Mouse (Mus musculus) stomach, embryonic 16.5 days (tissue): ENCODE data around the gene Mef2d. TPM values are rescaled to one million over a fixed set of nuclear protein-coding genes. Genes with fewer than 3 reads are reported as not detected.

Experiments
- ATAC-seq: fragments of 200-750 bp; cut with Nextera tagmentation; 2 replicates; pipeline ENCODE4 v1.8.0; 2017; ENCODE audit warnings: moderate number of reproducible peaks, moderate TSS enrichment; ENCODE audit not compliant: insufficient read depth, low FRiP score
- H3K27ac ChIP-seq: fragments of 300-500 bp; sonication (generic); 2 replicates; pipeline ENCODE4 v1.5.1; 2014; ENCODE audit warnings: low read length
- H3K27me3 ChIP-seq: fragments of 300-500 bp; sonication (generic); 2 replicates; pipeline ENCODE4 v1.6.1; 2014; ENCODE audit warnings: low read length, control low read depth, mixed read lengths; ENCODE audit not compliant: control insufficient read depth, insufficient read depth
- H3K36me3 ChIP-seq: fragments of 300-500 bp; sonication (generic); 2 replicates; pipeline ENCODE4 v1.6.1; 2014; ENCODE audit warnings: low read length; ENCODE audit not compliant: control insufficient read depth, insufficient read depth
- H3K4me1 ChIP-seq: fragments of 300-500 bp; sonication (generic); 2 replicates; pipeline ENCODE4 v1.6.1; 2014; ENCODE audit warnings: low read length, control low read depth, mixed read lengths; ENCODE audit not compliant: control insufficient read depth, insufficient read depth
- H3K4me2 ChIP-seq: fragments of 300-500 bp; sonication (generic); 2 replicates; pipeline ENCODE4 v1.6.1; 2014; ENCODE audit warnings: low read depth, low read length, mixed read lengths
- H3K4me3 ChIP-seq: fragments of 300-500 bp; sonication (generic); replicated peaks from 2 replicates; pipeline ENCODE4 v1.5.1; 2014; ENCODE audit warnings: mild to moderate bottlenecking, low read length
- H3K9ac ChIP-seq: fragments of 300-500 bp; sonication (generic); 2 replicates; pipeline ENCODE4 v1.6.1; 2014; ENCODE audit warnings: low read length
- H3K9me3 ChIP-seq: fragments of 300-500 bp; sonication (generic); replicated peaks from 2 replicates; pipeline ENCODE4 v1.6.1; 2016; ENCODE audit warnings: low read length, control low read depth; ENCODE audit not compliant: control insufficient read depth
- WGBS: fragments of 180-500 bp; shearing (Covaris S2); extraction: QIAGEN DNeasy Blood & Tissue Kit; methylation state at CpG from one replicate; pipeline ENCODE4 v1.1.7; 2014; 5-methylcytosine and 5-hydroxymethylcytosine counted together
- polyA plus RNA-seq: library from polyadenylated mRNA; unstranded; fragments of >200 nt; fragmentation: Nextera tagmentation; extraction: Ambion mirVana; gene quantifications from 2 replicates; pipeline ENCODE4 v1.2.1, GENCODE M21; 2015

The Mef2d gene
- polyA plus RNA-seq, 1 experiment from 2014 or later = 18.2 TPM

GRCm38 (mm10) chr3:88213019-88213418 is 70.8 kb downstream of the Mef2d start:
- H3K27me3 ChIP-seq = peaks cover 94% of the 10 kb centered on the region
- H3K4me1 ChIP-seq = peaks cover 13% of the 10 kb centered on the region
- H3K36me3 ChIP-seq = no peaks in the 10 kb centered on the region
- H3K27ac ChIP-seq = no peak overlapping the region
- H3K4me2 ChIP-seq = no peak overlapping the region
- no peak overlapping the region for H3K4me3 ChIP-seq
- no peak for ATAC-seq
- no peaks in the 10 kb centered on the region for H3K9me3 ChIP-seq
- WGBS = 1% methylated on average over 2 of the region's 2 CpGs
- H3K9ac ChIP-seq = no peak overlapping the region

DNA sequence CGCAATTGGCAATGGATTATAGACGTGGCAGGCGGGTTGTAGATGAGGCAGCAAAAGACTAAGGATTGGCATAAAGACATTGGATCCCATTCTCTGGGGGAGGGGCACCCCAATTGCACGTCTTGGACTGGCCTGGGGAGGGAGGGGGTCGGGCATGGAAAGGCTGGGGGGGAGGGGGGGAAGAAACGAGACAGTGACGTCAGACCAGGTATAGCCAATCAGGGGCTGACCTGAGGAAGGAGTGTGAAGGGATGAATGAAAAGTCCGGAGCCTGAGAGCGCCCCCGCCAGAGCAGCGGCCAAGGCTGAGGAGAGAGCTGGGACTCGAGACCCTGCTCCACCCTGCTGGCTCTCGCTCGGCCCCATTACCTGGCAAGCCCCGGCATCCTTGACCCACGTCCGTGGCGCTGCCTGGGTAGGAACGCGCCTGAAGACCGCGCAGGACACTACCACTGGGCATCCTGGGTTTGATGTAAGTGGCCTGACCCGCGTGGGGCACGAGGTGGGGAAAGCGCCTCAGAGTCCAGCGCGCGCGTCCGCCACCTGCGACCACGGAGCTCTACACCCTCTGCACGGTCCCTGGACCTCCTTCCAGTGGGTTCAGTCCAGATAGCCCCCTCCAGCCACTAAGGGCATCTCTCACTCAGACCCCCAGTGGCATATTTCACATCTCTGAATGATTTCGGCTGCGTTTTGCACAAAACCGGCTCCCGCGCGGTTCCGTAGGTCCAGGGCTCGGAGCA is 72.2 kb downstream of the Mef2d start:
- Histone ChIP-seq H3K27me3 (peaks cover 85% of the 10 kb centered on the region), H3K4me1 (peaks cover 13% of the 10 kb centered on the region), H3K9ac (no peak overlapping the region), H3K4me3 (peak overlapping the region; percentile 31), H3K36me3 (no peaks in the 10 kb centered on the region), H3K9me3 (no peaks in the 10 kb centered on the region), H3K27ac (no peak overlapping the region), H3K4me2 (no peak overlapping the region)
- no peak; the same call in 1 of the 2 replicates for ATAC-seq
- 1% methylated on average over 42 of the region's 42 CpGs for WGBS

DNA sequence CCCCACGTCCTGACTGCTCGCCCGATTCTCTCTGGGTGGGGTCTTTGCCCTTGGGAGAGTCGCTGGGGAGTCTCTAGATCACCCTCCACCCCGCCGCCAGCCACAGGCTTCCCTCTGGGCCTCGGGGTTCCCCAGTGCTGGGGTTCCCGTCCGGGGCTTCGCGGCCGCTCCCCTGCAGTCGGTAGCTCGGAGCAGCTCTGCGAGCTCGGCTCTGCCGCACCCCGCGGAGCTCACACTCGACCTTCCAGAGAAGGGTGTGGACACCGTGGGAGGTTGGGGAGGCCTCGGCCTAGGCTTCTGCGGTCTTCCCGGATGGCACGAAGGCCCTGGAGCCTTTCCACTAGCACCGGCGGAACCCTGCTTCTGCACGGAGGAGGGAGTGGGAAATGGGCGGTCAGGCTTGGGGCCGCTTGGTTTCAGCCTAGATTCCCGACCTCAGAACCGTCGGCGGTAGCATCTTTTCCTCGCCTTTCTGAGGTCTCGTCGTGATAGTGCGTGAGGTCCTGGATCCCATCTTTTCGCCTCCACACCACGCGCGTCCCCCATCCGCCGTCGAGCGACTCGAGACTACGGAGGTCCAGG is 72.9 kb downstream of the Mef2d start:
- no peaks in the 10 kb centered on the region for H3K9me3 ChIP-seq
- no peak; the same call in 1 of the 2 replicates for ATAC-seq
- peak overlapping the region; percentile 31 for H3K4me3 ChIP-seq
- peak overlapping the region; percentile 43 for H3K4me2 ChIP-seq
- H3K36me3 ChIP-seq = no peaks in the 10 kb centered on the region
- peak overlapping the region; percentile 32; the same call in 1 of the 2 replicates for H3K9ac ChIP-seq
- H3K4me1 ChIP-seq = peaks cover 13% of the 10 kb centered on the region
- no peak overlapping the region for H3K27ac ChIP-seq
- H3K27me3 ChIP-seq = peaks cover 85% of the 10 kb centered on the region
- 2% methylated on average over 48 of the region's 48 CpGs for WGBS

DNA sequence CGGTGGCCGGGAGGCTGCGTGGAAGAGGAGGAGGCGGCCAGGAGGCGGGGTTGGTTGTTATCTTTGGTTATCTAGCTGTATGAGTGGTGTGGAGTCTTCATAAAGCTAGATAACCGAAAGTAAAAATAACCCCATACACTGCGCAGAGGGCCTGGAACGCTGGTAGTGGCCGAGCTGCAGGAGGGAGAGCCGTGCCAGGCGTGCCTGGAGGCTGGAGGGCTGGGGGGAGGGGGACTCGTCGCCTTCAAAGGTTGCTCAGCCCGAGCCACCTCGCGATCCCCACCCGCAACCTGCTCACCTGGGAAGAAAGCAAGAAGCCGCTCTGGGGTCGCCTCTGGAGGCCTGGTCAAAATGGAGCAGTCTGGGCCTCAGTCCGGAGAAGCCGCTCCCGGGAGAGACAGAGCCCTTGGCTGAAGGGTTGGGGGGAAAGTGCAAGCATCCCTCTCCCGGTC is 73.4 kb downstream of the Mef2d start:
- no peaks in the 10 kb centered on the region for H3K9me3 ChIP-seq
- ATAC-seq = no peak; the same call in 1 of the 2 replicates
- no peaks in the 10 kb centered on the region for H3K36me3 ChIP-seq
- H3K27me3 ChIP-seq = peaks cover 87% of the 10 kb centered on the region
- peak overlapping the region; percentile 43 for H3K4me2 ChIP-seq
- WGBS = under 1% methylated on average over 23 of the region's 23 CpGs
- peak overlapping the region; percentile 32; the same call in 1 of the 2 replicates for H3K9ac ChIP-seq
- peaks cover 13% of the 10 kb centered on the region for H3K4me1 ChIP-seq
- H3K27ac ChIP-seq = no peak overlapping the region
- H3K4me3 ChIP-seq = peak overlapping the region; percentile 31

DNA sequence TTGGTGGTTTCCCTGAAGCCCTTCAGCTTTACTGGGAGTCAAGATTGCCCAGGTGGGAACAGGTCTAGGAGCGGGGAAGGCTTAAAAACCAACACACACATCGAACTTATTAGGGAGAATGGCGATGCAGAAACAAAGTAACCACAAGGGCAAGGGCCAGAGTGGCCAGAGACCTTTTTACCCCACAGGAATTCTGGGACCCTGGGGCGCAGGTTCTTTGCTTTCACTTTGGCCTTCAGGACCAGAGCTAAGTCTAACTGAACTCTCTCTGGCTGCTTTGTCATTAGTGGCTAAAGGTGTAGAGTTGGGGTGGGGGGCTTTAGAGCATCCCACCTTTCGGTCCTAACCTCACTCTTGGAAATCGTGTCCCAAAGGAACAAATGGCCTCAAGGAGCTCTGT is 73.9 kb downstream of the Mef2d start:
- WGBS = 4% methylated on average over 6 of the region's 6 CpGs

DNA sequence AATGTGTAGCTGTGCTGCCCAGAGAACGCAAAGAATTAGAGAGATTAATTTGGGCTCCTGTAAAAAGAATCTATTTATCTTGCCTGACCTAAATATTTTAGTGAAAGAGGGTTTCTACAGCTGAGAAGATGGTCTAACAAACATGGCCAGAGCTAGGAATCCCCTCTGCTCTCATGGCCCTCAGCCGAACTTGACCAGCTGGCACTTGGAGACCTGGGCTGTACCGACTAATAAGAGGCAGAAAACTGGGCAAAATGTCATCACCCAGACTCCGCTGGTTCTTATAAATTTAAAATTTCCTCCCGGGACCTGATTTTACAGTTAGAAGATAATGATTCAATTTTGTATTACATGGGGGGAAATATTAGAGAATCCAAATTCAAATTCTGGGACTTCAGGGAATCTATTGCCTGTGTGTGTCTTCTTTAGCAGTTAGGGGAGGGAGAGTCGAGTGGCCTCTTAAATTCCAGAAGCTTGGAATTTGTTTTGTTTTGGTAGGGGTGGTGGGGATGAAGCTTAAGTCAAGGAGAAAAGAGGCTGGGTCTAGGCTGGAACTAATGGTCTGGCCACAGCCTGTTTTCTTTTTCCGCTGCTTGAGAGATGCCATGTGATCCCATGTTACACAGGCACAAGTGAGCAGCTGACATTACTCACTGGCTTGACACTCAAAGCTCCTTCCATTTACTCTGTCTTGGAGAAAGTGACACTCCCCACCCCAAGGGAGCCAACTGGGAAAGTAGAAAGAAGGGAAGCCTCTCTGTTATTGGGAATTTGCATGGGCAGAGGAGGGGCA is 74.6 kb downstream of the Mef2d start:
- 9% methylated on average over 7 of the region's 7 CpGs for WGBS
- Histone ChIP-seq H3K9me3 (no peaks in the 10 kb centered on the region), H3K9ac (no peak overlapping the region), H3K4me3 (no peak overlapping the region), H3K4me1 (peaks cover 13% of the 10 kb centered on the region), H3K27me3 (peaks cover 84% of the 10 kb centered on the region), H3K36me3 (no peaks in the 10 kb centered on the region), H3K27ac (no peak overlapping the region), H3K4me2 (no peak overlapping the region)
- ATAC-seq = no peak

More for the DNA sequence above, 73.9 kb downstream of the Mef2d start:
- Histone ChIP-seq H3K27me3 (peaks cover 85% of the 10 kb centered on the region), H3K4me3 (peak overlapping the region; percentile 31; the same call in 1 of the 2 replicates), H3K36me3 (no peaks in the 10 kb centered on the region), H3K4me1 (peaks cover 13% of the 10 kb centered on the region), H3K4me2 (no peak overlapping the region), H3K9ac (no peak overlapping the region), H3K27ac (no peak overlapping the region), H3K9me3 (no peaks in the 10 kb centered on the region)
- ATAC-seq = no peak

- Histone ChIP-seq H3K4me3 (no peak overlapping the region), H3K27ac (no peak overlapping the region), H3K4me2 (no peak overlapping the region), H3K4me1 (peaks cover 13% of the 10 kb centered on the region), H3K9ac (no peak overlapping the region), H3K36me3 (no peaks in the 10 kb centered on the region), H3K9me3 (no peaks in the 10 kb centered on the region), H3K27me3 (peaks cover 80% of the 10 kb centered on the region)
- WGBS = 48% methylated on average over 1 of the region's 2 CpGs
- ATAC-seq = no peak
Observed at GRCm38 (mm10) chr3:88217679-88218078, 75.5 kb downstream of the Mef2d start.

- H3K27me3 ChIP-seq = peaks cover 61% of the 10 kb centered on the region
- 24% methylated on average over 9 of the region's 9 CpGs for WGBS
Observed at GRCm38 (mm10) chr3:88219940-88220339, 77.8 kb downstream of the Mef2d start.

More at GRCm38 (mm10) chr3:88219940-88220339, 77.8 kb downstream of the Mef2d start:
- H3K9me3 ChIP-seq = no peaks in the 10 kb centered on the region
- no peak for ATAC-seq
- H3K4me2 ChIP-seq = no peak overlapping the region
- H3K27ac ChIP-seq = no peak overlapping the region
- no peak overlapping the region for H3K4me3 ChIP-seq
- H3K9ac ChIP-seq = no peak overlapping the region
- no peaks in the 10 kb centered on the region for H3K36me3 ChIP-seq
- peaks cover 11% of the 10 kb centered on the region for H3K4me1 ChIP-seq
